Mouse (Mus musculus) testis, postnatal 10 days (tissue): Measurements from ENCODE around the gene Chst3.
"Not testable (repeated sequence)": the region's sequence is repeated elsewhere in the genome, so short reads cannot be mapped to it uniquely, and the experiment has no call there.

Experiments used
- DNase-seq: peaks from one replicate; pipeline ENCODE4 v3.0.0; 2021; ENCODE audit warnings: low spot score

The Chst3 gene

GRCm38 (mm10) chr10:60230321-60231088 lies 11.4 kb upstream of the Chst3 start:
- DNase-seq, result no peak

GRCm38 (mm10) chr10:60229113-60229512 lies 10.1 kb upstream of the Chst3 start:
- DNase-seq, result no peak

GRCm38 (mm10) chr10:60227666-60228065 lies 8.6 kb upstream of the Chst3 start:
- no peak for DNase-seq

- no peak for DNase-seq
These were observed 5.5 kb upstream of the Chst3 start for GRCm38 (mm10) chr10:60224601-60225000.

DNA sequence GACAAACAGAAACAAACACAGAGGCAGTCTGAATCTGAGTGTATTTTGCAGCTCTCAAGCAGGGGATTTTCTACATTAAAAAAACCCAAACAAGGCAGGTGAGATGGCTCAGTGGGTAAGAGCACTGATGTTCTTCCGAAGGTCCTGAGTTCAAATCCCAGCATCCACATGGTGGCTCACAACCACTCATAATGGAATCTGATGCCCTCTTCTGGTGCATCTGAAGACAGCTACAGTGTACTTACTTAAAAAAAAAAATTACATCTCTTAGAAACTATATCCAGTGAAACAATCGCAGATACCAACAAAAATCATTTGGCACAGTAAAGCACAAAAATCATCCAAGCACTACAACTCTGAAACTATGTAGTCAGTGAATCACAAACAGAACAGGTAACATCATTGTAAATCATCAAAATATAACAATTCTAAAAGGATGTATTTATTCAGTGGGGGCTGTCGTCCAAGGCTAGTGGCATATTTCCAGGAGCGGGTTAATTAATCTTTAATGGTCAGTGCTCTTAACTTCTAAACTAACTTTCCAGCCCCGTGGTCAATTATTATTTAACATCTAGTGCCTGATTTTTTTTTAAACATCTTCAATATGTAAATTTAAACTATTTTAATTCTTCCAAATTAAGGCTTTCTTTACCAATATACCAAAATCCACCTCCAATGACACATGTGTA lies 2.7 kb upstream of the Chst3 start:
- DNase-seq, result not testable (repeated sequence)

DNA sequence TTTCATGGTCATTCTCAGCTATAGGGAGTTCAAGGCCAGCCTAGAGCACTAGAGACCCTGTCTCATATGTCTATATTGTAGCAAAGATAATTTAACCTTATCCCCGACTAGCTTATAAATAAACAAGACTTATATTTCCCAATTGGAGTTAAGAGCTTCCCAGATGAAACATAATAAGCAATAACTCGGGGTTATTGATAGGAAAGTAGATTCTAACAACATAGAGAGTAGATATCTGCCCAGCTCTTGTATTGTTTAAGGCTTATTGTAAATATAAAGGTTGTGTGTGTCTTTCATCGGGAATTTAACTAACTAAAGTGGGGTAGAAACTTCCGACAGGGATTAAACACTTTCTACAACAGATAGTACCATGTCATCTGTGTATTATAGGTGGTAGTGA lies 1.5 kb upstream of the Chst3 start:
- no peak for DNase-seq

GRCm38 (mm10) chr10:60220042-60220523 lies 1.0 kb upstream of the Chst3 start:
- no peak for DNase-seq

DNA sequence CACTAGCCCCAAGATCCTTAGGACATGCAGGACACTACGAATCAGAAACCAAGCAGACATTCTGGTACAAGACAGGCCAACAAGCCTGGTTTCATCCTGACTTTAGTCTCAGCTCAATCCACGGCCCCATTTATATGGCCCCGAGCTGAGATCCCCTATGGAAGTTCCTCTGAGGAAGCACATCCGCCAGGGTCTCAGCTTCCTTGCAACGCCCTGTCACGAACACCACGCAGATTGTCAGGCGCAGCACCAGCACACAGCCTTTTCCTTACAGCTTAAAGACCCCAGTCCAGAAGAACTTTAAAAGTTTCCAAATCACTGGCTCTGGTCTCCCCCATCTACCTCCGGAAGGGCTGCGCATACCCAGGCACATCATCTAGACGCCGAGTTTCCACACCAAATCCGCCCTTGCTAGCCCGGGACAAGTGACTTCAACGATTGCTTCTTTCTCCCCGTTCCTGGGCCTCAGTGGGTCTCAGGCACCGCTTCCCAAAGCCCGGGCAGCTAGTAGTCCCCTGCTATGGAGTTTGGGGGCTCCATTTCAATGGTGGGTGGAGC lies 948 bp downstream of the Chst3 start:
- no peak for DNase-seq

DNA sequence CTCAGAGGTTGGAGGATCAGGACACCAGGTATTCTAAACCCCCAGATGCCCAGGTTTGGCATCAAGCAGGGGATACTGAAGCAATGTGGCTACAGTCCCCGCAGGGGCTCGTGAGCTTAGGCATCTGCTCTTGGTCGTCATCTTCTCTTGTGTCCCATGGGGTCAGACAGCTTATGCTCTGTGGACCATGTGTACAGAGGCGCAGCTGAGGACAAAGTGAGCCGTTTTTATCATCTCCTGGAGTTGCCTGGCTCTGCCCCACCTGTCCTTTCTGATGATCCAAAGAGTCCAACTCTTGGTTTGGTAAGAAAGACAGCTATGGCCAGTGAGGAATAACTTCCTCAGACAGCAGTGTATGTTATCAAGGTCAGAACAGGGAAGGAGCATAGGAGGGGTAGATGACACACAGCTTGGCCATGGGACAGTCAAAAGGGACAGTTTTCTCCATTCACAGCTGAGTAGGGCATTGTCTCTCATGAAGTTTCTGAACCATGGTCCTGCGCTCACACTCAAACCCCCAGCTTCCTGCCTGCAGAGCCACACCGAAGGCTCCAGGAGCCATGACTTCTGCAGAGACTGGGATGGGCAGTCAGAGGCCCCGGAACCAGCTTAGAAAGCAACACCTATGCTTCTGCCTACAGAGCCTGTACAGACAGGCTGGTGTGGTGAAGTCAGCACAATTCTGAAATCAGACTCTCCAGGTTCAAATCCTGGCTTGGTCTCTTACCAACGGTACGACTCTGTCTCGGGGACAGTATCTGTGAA lies 2.5 kb downstream of the Chst3 start:
- no peak for DNase-seq

- no peak for DNase-seq
These were observed 3.7 kb downstream of the Chst3 start for GRCm38 (mm10) chr10:60215077-60215960.

DNA sequence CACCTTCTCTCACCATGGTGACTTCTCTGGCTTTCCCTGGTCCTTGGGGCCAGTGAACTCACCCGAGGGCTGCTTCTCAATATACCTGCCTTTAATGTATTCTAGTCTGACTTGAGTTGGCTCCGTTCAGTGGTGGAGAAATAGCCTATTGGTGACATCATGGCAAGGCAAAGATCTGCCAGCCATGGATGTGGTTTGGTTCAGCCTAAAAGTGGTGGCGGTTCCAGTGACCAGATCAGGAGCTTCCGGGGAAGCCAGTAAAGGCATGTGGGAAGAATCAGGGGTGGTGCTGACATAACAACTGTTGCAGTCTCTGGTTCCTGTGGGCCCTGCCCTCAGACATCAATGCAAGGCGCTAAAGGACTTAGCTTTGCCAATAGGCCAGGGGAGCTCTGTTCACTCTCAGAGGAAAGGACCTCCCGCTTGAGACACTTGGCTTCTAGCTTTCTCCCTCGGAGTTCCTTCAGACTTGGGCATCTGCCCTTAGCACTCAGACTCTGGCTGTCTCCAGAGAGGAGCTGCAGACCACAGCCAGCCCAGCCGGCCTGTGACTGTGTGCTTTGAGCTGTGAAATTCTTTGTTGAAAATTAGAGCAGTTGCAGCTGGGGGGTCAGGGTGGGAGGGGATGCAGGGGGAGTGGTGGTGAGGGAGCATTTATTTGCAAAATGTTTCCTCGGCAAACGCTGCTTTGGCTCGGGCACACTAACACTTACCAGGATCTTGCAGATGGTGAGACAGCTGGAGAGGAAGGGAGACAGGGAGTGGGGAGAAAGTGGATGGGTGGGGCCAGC lies 6.3 kb downstream of the Chst3 start:
- DNase-seq, result no peak

DNA sequence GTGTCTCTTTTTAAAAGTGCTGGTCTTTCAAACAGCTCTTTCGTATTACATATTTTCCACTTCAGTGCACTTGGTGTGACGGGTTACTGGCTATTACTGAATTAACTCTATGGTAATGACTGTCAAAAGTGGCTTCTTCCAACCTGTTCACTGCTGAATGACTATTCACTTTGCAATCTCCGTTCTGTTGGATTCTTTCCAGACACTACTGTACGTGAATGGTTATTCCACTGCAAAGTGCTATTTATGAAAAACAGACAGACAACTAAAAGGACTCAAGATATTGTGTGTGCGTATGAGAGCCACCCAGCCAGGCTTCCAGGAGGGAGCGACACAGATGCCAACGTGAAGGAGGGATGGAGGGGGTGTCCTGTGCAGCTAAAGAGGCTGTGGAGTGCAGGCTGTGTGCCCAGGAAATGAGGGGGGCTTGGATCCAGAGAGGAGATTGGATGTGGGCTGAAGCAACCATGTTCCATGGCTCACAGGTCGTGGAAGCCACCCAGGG lies 7.5 kb downstream of the Chst3 start:
- DNase-seq, result no peak

DNA sequence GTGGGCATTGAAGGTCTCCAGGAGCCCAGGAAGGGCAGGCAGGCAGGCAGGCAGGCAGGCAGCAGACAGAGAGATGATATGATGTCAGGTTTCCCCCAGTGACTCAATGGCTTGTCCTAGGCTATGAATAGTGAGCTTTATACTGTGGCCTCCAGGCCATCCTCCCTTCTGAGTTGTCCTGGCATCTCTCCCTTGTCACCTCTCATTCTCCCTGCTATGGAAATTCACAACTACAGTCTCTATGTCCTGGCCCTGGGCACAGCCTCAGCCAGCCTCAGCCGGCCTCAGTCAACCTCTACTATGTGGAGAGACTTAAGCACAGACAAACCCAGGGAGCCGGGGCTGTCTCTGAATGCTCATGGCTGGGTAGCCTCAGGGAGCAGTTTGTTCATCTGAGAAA lies 8.6 kb downstream of the Chst3 start:
- DNase-seq, result no peak

DNA sequence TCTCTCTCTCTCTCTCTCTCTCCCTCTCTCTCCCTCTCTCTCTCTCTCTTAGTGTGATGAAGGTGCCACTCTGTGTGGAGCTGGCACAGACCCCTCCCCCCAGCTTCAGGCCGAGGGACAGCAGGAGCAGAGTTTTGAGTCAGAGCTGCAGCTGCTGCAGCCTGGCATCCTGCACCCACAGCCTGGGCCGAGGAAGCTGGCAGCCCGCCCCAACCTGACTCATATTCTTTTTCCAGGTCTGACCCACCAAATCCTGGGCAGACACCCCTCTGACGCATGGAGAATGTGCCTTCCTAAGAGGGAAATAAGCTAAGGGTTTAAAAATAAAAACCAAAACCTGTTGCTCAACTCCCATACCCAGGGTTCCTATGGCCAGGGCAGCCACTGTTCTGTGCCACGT lies 9.8 kb downstream of the Chst3 start:
- DNase-seq, result peak; percentile 64

GRCm38 (mm10) chr10:60207166-60207705 lies 11.8 kb downstream of the Chst3 start:
- DNase-seq, result no peak

DNA sequence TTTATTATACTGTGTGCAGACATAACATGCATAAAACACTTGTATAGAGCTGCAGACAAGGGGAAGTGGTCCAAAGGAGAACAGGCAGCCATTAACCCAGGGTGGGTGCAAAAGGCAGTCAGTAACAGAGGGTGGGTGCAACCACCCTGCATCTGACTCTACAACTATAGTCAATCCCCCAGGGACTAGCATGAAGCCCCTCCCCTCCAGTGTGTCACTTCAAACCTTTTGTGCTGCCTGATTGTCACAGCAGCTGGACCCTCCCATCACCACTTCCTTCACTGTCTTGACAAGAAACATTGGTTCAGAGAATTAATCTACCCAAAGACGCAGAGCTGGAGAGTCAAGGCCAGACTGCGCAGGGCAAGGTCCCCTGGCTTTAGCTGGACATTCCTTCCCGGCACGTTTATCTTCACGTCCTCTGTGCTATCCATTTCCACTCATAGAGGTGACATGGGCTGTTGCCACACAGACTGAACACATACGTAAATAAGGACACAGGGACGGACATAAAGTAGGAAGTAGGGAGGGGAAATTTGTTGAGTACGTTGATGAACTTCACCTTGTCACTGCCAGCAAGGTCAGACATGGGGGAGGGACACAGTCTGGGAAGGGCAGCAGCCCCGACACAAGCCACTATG lies 13.3 kb downstream of the Chst3 start:
- DNase-seq, result no peak

DNA sequence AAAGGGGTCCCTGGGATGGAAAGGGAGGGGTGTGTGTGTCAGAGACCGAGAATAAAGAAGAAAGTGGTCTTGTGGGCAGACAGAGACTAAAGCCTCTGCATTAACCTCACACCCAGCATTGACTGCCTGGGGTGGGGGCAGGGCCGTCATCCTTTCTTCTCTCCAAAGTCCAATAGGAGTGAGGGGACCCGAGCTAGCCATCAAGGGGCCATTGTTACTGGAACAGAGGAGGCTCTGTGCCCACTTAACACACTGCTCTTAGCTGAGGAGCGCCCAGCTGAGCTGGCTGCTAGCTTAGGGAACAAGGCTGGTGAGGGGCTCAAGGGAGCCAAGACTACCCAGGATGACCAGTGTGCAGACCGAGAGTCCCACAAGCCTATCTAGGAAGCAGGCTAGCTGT lies 16.3 kb downstream of the Chst3 start:
- DNase-seq, result no peak

DNA sequence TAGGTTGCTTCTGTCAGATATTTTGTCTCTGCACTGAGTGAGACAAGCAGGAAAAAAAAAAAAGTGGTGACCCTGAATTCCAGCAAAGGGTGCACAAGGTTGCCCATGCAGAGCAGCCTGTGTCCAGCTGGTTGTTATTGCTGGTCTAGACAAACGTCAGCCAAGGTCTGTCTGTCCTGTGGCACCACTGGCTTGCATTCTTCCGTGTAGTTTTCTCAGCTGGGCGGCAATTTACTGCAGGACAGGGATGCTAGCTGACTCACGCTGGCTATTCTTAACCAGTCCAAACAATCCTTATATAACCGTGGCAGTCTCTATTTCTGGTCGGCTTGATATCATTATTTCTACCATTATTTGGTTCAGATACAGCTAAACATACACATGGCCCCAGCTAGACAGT lies 18.1 kb downstream of the Chst3 start:
- no peak for DNase-seq

DNA sequence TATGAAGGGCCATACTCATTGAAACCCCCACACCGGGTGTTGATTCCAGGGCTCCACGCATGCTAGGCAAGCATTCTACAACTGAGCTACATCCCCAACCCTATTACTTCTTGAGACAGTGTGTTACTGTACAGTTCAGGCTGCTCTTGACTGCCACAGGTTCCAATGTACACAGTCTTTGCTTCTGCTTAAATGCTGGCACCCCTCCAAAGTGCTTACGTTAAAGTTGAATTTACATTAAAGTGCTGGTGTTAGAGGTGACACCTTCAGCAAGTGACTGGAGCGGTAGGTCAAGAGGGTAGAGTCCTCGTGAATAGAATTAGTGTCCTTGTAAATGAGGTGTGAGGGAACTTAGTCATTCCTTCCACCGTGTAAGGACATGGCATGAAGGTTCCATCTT lies 19.7 kb downstream of the Chst3 start:
- no peak for DNase-seq

GRCm38 (mm10) chr10:60197406-60197821 lies 21.6 kb downstream of the Chst3 start:
- no peak for DNase-seq
